Mouse (Mus musculus) stomach, postnatal 0 days (tissue): Measurements from ENCODE around the gene Ccdc13. TPM values are rescaled to one million over a fixed set of nuclear protein-coding genes. Genes with fewer than 3 reads are reported as not detected.

Experiments
- ATAC-seq: fragments of 200-750 bp; cut with Nextera tagmentation; 2 replicates; pipeline ENCODE4 v1.8.0; 2017; ENCODE audit not compliant: low FRiP score, low TSS enrichment
- DNase-seq: peaks from one replicate; pipeline ENCODE4 v3.0.0-alpha.2; 2016; ENCODE audit warnings: low spot score
- H3K27ac ChIP-seq: fragments of 300-500 bp; sonication (generic); replicated peaks from 2 replicates; pipeline ENCODE4 v1.5.1; 2014; ENCODE audit warnings: mild to moderate bottlenecking, control low read depth
- H3K27me3 ChIP-seq: fragments of 300-500 bp; sonication (generic); 2 replicates; pipeline ENCODE4 v1.6.1; 2014; ENCODE audit warnings: low read length; ENCODE audit not compliant: control insufficient read depth, insufficient read depth
- H3K36me3 ChIP-seq: fragments of 300-500 bp; sonication (generic); 2 replicates; pipeline ENCODE4 v1.6.1; 2014; ENCODE audit warnings: low read length, mixed read lengths; ENCODE audit not compliant: control insufficient read depth, insufficient read depth
- H3K4me1 ChIP-seq: fragments of 300-500 bp; sonication (generic); replicated peaks from 2 replicates; pipeline ENCODE4 v1.6.1; 2014; ENCODE audit warnings: antibody characterized with exemption; ENCODE audit not compliant: control insufficient read depth, insufficient read depth
- H3K4me2 ChIP-seq: fragments of 300-500 bp; sonication (generic); replicated peaks from 2 replicates; pipeline ENCODE4 v1.6.1; 2014; ENCODE audit warnings: low read depth, mild to moderate bottlenecking, control low read depth, moderate library complexity
- H3K4me3 ChIP-seq: fragments of 300-500 bp; sonication (generic); 2 replicates; pipeline ENCODE4 v1.5.1; 2014; ENCODE audit warnings: low read depth, low read length, control low read depth
- H3K9ac ChIP-seq: fragments of 300-500 bp; sonication (generic); 2 replicates; pipeline ENCODE4 v1.6.1; 2014; ENCODE audit warnings: mild to moderate bottlenecking, low read length, control low read depth, mixed read lengths
- H3K9me3 ChIP-seq: fragments of 300-500 bp; sonication (generic); 2 replicates; pipeline ENCODE4 v1.6.1; 2016; ENCODE audit warnings: low read length; ENCODE audit not compliant: control insufficient read depth
- CTCF ChIP-seq: IDR thresholded peaks from 2 replicates; pipeline ENCODE4 v1.5.1; 2016; ENCODE audit warnings: antibody characterized with exemption, low read depth, mild to moderate bottlenecking, moderate library complexity
- EP300 ChIP-seq: optimal IDR thresholded peaks from 2 replicates; pipeline ENCODE3; 2016; ENCODE audit warnings: antibody characterized with exemption
- WGBS: fragments of 180-500 bp; shearing (Covaris S2); extraction: QIAGEN DNeasy Blood & Tissue Kit; methylation state at CpG from one replicate; pipeline ENCODE4 v1.1.7; 2014; 5-methylcytosine and 5-hydroxymethylcytosine counted together
- polyA plus RNA-seq: library from polyadenylated mRNA; unstranded; fragments of >200 nt; fragmentation: Nextera tagmentation; extraction: Ambion mirVana; gene quantifications from 2 replicates; pipeline ENCODE4 v1.2.1, GENCODE M21; 2015

Ccdc13 gene
- polyA plus RNA-seq, 1 experiment from 2014 or later: 0.19 TPM

- no peak for ATAC-seq
Observed at GRCm38 (mm10) chr9:121865425-121866008, 26.3 kb upstream of the Ccdc13 start.

GRCm38 (mm10) chr9:121864837-121865236, 25.6 kb upstream of the Ccdc13 start:
- DNase-seq (no peak), ATAC-seq (no peak)
- TF ChIP-seq CTCF (no peak), EP300 (no peak)
- H3K9ac ChIP-seq: no peak overlapping the region
- WGBS: 38% methylated on average over 4 of the region's 4 CpGs
- no peak overlapping the region for H3K27ac ChIP-seq
- no peaks in the 10 kb centered on the region for H3K4me1 ChIP-seq
- H3K4me3 ChIP-seq: no peak overlapping the region
- H3K36me3 ChIP-seq: no peaks in the 10 kb centered on the region
- H3K4me2 ChIP-seq: no peak overlapping the region
- no peaks in the 10 kb centered on the region for H3K9me3 ChIP-seq
- no peaks in the 10 kb centered on the region for H3K27me3 ChIP-seq

More at GRCm38 (mm10) chr9:121865425-121866008, 26.3 kb upstream of the Ccdc13 start:
- 39% methylated on average over 3 of the region's 3 CpGs for WGBS
- Histone ChIP-seq H3K4me2 (no peak overlapping the region), H3K9ac (no peak overlapping the region), H3K4me1 (no peaks in the 10 kb centered on the region), H3K27me3 (no peaks in the 10 kb centered on the region), H3K27ac (peak overlapping the region; percentile 58), H3K4me3 (no peak overlapping the region), H3K9me3 (no peaks in the 10 kb centered on the region), H3K36me3 (no peaks in the 10 kb centered on the region)
- TF ChIP-seq EP300 (no peak), CTCF (no peak)
- DNase-seq: no peak

- no peak overlapping the region for H3K27ac ChIP-seq
- no peaks in the 10 kb centered on the region for H3K36me3 ChIP-seq
- H3K4me3 ChIP-seq: no peak overlapping the region
- no peaks in the 10 kb centered on the region for H3K4me1 ChIP-seq
- H3K9me3 ChIP-seq: no peaks in the 10 kb centered on the region
- no peaks in the 10 kb centered on the region for H3K27me3 ChIP-seq
- TF ChIP-seq EP300 (no peak), CTCF (no peak)
- no peak overlapping the region for H3K9ac ChIP-seq
- DNase-seq (no peak), ATAC-seq (no peak)
- WGBS: 83% methylated on average over 2 of the region's 2 CpGs
- H3K4me2 ChIP-seq: no peak overlapping the region
Observed at GRCm38 (mm10) chr9:121860921-121861320, 21.7 kb upstream of the Ccdc13 start.

- no peak overlapping the region for H3K9ac ChIP-seq
- H3K4me2 ChIP-seq: no peak overlapping the region
- TF ChIP-seq CTCF (no peak), EP300 (no peak)
- ATAC-seq: no peak
- no peak overlapping the region for H3K4me3 ChIP-seq
- H3K27ac ChIP-seq: no peak overlapping the region
- DNase-seq: no peak
- no peaks in the 10 kb centered on the region for H3K9me3 ChIP-seq
- 89% methylated on average over 2 of the region's 2 CpGs for WGBS
- H3K4me1 ChIP-seq: 0 out of 2 replicates have a peak, but pooled peaks cover 2% of the 10 kb centered on the region
- no peaks in the 10 kb centered on the region for H3K36me3 ChIP-seq
- H3K27me3 ChIP-seq: no peaks in the 10 kb centered on the region
Observed at GRCm38 (mm10) chr9:121859345-121859744, 20.1 kb upstream of the Ccdc13 start.

GRCm38 (mm10) chr9:121858153-121858488, 18.9 kb upstream of the Ccdc13 start, which contains the start of gene Higd1a:
Higd1a (minus strand) TSS chr9:121858362.
- 7% methylated on average over 6 of the region's 6 CpGs for WGBS

GRCm38 (mm10) chr9:121857474-121858152, 18.4 kb upstream of the Ccdc13 start:
- no peaks in the 10 kb centered on the region for H3K27me3 ChIP-seq
- peak overlapping the region; percentile 76 for H3K4me3 ChIP-seq
- DNase-seq (peak; percentile 98), ATAC-seq (peak; percentile 96)
- under 1% methylated on average over 70 of the region's 70 CpGs for WGBS
- no peaks in the 10 kb centered on the region; the same call in 1 of the 2 replicates for H3K36me3 ChIP-seq
- TF ChIP-seq CTCF (peak; percentile 56; the same call in 1 of the 2 replicates), EP300 (no peak)
- H3K4me1 ChIP-seq: 0 out of 2 replicates have a peak, but pooled peaks cover 2% of the 10 kb centered on the region
- no peaks in the 10 kb centered on the region for H3K9me3 ChIP-seq
- H3K9ac ChIP-seq: peak overlapping the region; percentile 93
- peak overlapping the region; percentile 98 for H3K27ac ChIP-seq
- peak overlapping the region; percentile 84 for H3K4me2 ChIP-seq

More at GRCm38 (mm10) chr9:121858153-121858488, 18.9 kb upstream of the Ccdc13 start, which contains the start of gene Higd1a:
- Histone ChIP-seq H3K9me3 (no peaks in the 10 kb centered on the region), H3K4me2 (peak within 1 kb of the TSS; percentile 84), H3K9ac (peak within 1 kb of the TSS; percentile 93), H3K27ac (peak within 1 kb of the TSS; percentile 98), H3K36me3 (no peaks in the 10 kb centered on the region), H3K4me3 (peak within 1 kb of the TSS; percentile 76), H3K27me3 (no peaks in the 10 kb centered on the region), H3K4me1 (0 out of 2 replicates have a peak, but pooled peaks cover 2% of the 10 kb centered on the region)
- no peak for TF ChIP-seq EP300
- no peak for TF ChIP-seq CTCF
- ATAC-seq: no peak
- no peak for DNase-seq
